ENCODE assay signal across 10 mouse cellular contexts in the genomic region with DNA sequence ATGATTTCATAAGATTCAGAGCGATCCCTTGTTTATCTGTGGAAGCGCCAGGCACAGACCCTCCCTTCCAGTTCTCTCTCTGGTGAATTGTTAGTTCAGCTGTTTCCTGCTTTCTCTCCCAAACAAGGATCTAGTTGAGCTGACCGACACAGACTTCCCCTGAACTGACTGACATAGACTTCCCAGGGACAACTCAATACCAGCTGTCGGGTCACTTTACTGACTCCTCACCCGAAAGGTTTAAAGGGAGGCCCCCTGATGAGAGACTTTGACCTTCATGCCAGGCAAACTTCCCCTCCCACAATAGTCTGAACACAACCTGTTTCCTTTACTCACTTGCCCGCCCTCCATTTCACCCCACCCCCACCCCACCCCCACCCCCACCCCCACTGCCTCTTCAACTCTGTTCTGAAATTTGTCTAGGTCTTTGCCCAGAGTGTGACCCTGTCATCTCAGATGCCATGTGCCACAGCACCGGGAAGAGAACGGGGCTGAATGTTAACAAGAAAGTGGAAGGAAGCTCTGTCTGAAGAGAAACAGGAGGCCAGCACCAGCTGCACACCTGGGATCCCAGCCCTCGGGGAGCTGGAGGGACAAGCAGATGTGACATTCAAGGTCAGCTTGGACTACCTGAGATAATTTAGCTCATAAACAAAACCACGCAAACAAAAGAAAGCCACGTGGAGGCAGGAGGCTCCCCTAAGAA.
DNase-seq lines count a peak whose midpoint lies in the region; ATAC-seq and TF ChIP-seq lines count a peak whose summit lies in the region.
"Had no signal": no experiment of that assay in that cellular context is flagged by ENCODE, and none has a peak within 500 bp of the region (broad histone marks: within the 10 kb centered on the region; RNA-seq: fewer than 3 reads in every experiment).

No protein-coding gene starts in this region.

- H3K9me3 ChIP-seq in liver, embryonic 11.5 days (ENCODE audit: control insufficient read depth, low read length) = no peaks in the 10 kb centered on the region
- no peaks in the 10 kb centered on the region for H3K9me3 ChIP-seq in intestine, embryonic 14.5 days (ENCODE audit: control insufficient read depth, low read length)

- H3K36me3 ChIP-seq in liver, embryonic 11.5 days (ENCODE audit: control insufficient read depth, insufficient read depth, low read length) = no peaks in the 10 kb centered on the region
- no peaks in the 10 kb centered on the region for H3K36me3 ChIP-seq in intestine, embryonic 14.5 days (ENCODE audit: control insufficient read depth, insufficient read depth, low read length)
- no peaks in the 10 kb centered on the region for H3K36me3 ChIP-seq in myocyte (ENCODE audit: control insufficient read depth, insufficient read depth)

- no peaks in the 10 kb centered on the region for H3K27me3 ChIP-seq in liver, embryonic 11.5 days (replicated peaks; ENCODE audit: control insufficient read depth, insufficient read depth, low read length)
- H3K27me3 ChIP-seq in intestine, embryonic 14.5 days (replicated peaks; ENCODE audit: control insufficient read depth, insufficient read depth, low read length) = no peaks in the 10 kb centered on the region
- no peaks in the 10 kb centered on the region for H3K27me3 ChIP-seq in myocyte (ENCODE audit: control insufficient read depth, insufficient read depth, insufficient read length)
- H3K27me3 ChIP-seq: Patski had no signal

- no peak overlapping the region for H3K4me3 ChIP-seq in liver, embryonic 11.5 days (ENCODE audit: low read depth, low read length)
- H3K4me3 ChIP-seq in brown adipose tissue, adult 24 weeks (ENCODE audit: insufficient read depth, low read depth, low read length) = no peak overlapping the region
- no peak overlapping the region for H3K4me3 ChIP-seq in intestine, embryonic 14.5 days (ENCODE audit: low read depth, low read length)
- no peak overlapping the region for H3K4me3 ChIP-seq in myocyte

- peaks cover 10% of the 10 kb centered on the region for H3K4me1 ChIP-seq in liver, embryonic 11.5 days (replicated peaks; ENCODE audit: control insufficient read depth, insufficient read depth, low read length)
- peaks cover 18% of the 10 kb centered on the region for H3K4me1 ChIP-seq in brown adipose tissue, adult 24 weeks (ENCODE audit: control insufficient read depth, insufficient read depth, insufficient read length, low read length)
- peaks cover 5% of the 10 kb centered on the region for H3K4me1 ChIP-seq in intestine, embryonic 14.5 days (replicated peaks; ENCODE audit: control insufficient read depth, insufficient read depth, low read length)

- DNase-seq in liver, embryonic 11.5 days (ENCODE audit: low spot score) = peak; percentile 36
- DNase-seq in liver = no peak
- peak; percentile 52 for DNase-seq in intestine, embryonic 14.5 days (ENCODE audit: low spot score)
- no peak for DNase-seq in spleen, postnatal 10 days (ENCODE audit: low spot score in 2 of 2)
- no peak for DNase-seq in cerebellum, postnatal 36 days

- H3K27ac ChIP-seq in liver, embryonic 11.5 days (ENCODE audit: low read depth, low read length) = 0 out of 2 replicates have a peak overlapping the region, but pooled peaks have one; percentile 32
- H3K27ac ChIP-seq in brown adipose tissue, adult 24 weeks (replicated peaks; ENCODE audit: low read depth, low read length) = peak overlapping the region; percentile 76
- peak overlapping the region; percentile 34; the same call in 1 of the 2 replicates for H3K27ac ChIP-seq in intestine, embryonic 14.5 days (ENCODE audit: low read depth)
- H3K27ac ChIP-seq: macrophage had no signal

- H3K4me2 ChIP-seq in liver, embryonic 11.5 days = peak overlapping the region; percentile 33; the same call in 1 of the 2 replicates
- peak overlapping the region; percentile 6 for H3K4me2 ChIP-seq in intestine, embryonic 14.5 days (ENCODE audit: low read length)
- H3K4me2 ChIP-seq in myocyte (ENCODE audit: low read depth) = peak overlapping the region; percentile 53

- no peak for TF ChIP-seq POLR2A in myocyte (IDR thresholded peaks at IDR 0.05; ENCODE audit: insufficient read length, low read depth)

- ATAC-seq in liver, embryonic 11.5 days (replicated peaks; ENCODE audit: low FRiP score) = peak; percentile 38
- ATAC-seq in intestine, embryonic 14.5 days (replicated peaks; ENCODE audit: low FRiP score, low TSS enrichment, low read depth) = peak; percentile 65; the same call in 1 of the 2 replicates
- ATAC-seq in frontal cortex, adult (ENCODE audit: low TSS enrichment) = no peak
- ATAC-seq: Patski had no signal

- no peak overlapping the region for H3ac ChIP-seq in myocyte (ENCODE audit: control insufficient read depth, insufficient read length)

- no peaks in the 10 kb centered on the region for H3K79me2 ChIP-seq in myocyte (ENCODE audit: control insufficient read depth, insufficient read depth)

- WGBS in liver, embryonic 11.5 days = 13% methylated on average over 11 of the region's 11 CpGs
- WGBS in intestine, embryonic 14.5 days = 9% methylated on average over 11 of the region's 11 CpGs

- H3K9ac ChIP-seq in liver, embryonic 11.5 days (ENCODE audit: low read depth, low read length) = no peak overlapping the region
- H3K9ac ChIP-seq in intestine, embryonic 14.5 days (ENCODE audit: low read length) = no peak overlapping the region

TF ChIP-seq in myocyte, 11 proteins besides CTCF, POLR2A, EP300 and RAD21:
- TF ChIP-seq MYOG (IDR thresholded peaks at IDR 0.05; ENCODE audit: control insufficient read depth in 1 of 3, insufficient read depth in 1 of 3, insufficient read length in 2 of 3, low read depth in 2 of 3) (peak in 1 of 3 experiments; percentile 46), E2F4 (IDR thresholded peaks at IDR 0.05; ENCODE audit: insufficient read depth) (no peak), MYOD1 (IDR thresholded peaks at IDR 0.05; ENCODE audit: control insufficient read depth in 1 of 3, insufficient read length in 2 of 3, low read depth in 2 of 3) (peak; percentile 21 to 86 (median 71)), SRF (IDR thresholded peaks at IDR 0.05; ENCODE audit: control insufficient read depth, insufficient read length, low read depth) (no peak), REST (IDR thresholded peaks at IDR 0.05; ENCODE audit: insufficient read depth, insufficient read length) (no peak), USF1 (IDR thresholded peaks at IDR 0.05; ENCODE audit: low read depth) (no peak), POLR2AphosphoS2 (IDR thresholded peaks at IDR 0.05; ENCODE audit: insufficient read length, low read depth) (no peak), MAX (IDR thresholded peaks at IDR 0.05; ENCODE audit: low read depth) (no peak), TCF12 (IDR thresholded peaks at IDR 0.05; ENCODE audit: insufficient read depth, poor library complexity, severe bottlenecking) (no peak), TCF3 (IDR thresholded peaks at IDR 0.05; ENCODE audit: insufficient read length, low read depth) (no peak), CEBPB (IDR thresholded peaks at IDR 0.05; ENCODE audit: insufficient read depth, poor library complexity, severe bottlenecking) (no peak)

Comparison
In these comparisons a context has a peak if more than half of its experiments do, and no peak if none do; other contexts are left out.
1. DNase-seq: peak in liver, embryonic 11.5 days (single experiment) and intestine, embryonic 14.5 days (single experiment); none in liver (single experiment), spleen, postnatal 10 days (0 of 2) and cerebellum, postnatal 36 days (0 of 2).
2. Peak in every context shown above with its lines, with median percentiles within 50 percentile points of each other: H3K27ac ChIP-seq and H3K4me2 ChIP-seq.